Mouse (Mus musculus) lung, postnatal 14 days (tissue): ENCODE results near the gene Slc4a8.
"Not testable (repeated sequence)": the region's sequence is repeated elsewhere in the genome, so short reads cannot be mapped to it uniquely, and the experiment has no call there.

ENCODE experiments used
- DNase-seq: peaks from one replicate; pipeline ENCODE4 v3.0.0; 2021

Slc4a8 gene

GRCm38 (mm10) chr15:100775189-100776166, 13.9 kb downstream of the Slc4a8 start:
- no peak for DNase-seq

GRCm38 (mm10) chr15:100776424-100776823, 14.9 kb downstream of the Slc4a8 start:
- DNase-seq = no peak

- DNase-seq = peak; percentile 45
These were observed 15.8 kb downstream of the Slc4a8 start for GRCm38 (mm10) chr15:100777020-100778016.

- DNase-seq = no peak
These were observed 18.3 kb downstream of the Slc4a8 start for GRCm38 (mm10) chr15:100779896-100780295.

- no peak for DNase-seq
These were observed 21.9 kb downstream of the Slc4a8 start for GRCm38 (mm10) chr15:100783244-100783987.

GRCm38 (mm10) chr15:100790219-100790618, 28.7 kb downstream of the Slc4a8 start:
- no peak for DNase-seq

- no peak for DNase-seq
These were observed 30.8 kb downstream of the Slc4a8 start for GRCm38 (mm10) chr15:100792324-100792723.

GRCm38 (mm10) chr15:100800914-100801313, 39.4 kb downstream of the Slc4a8 start:
- DNase-seq = no peak

GRCm38 (mm10) chr15:100808062-100808461, 46.5 kb downstream of the Slc4a8 start:
- peak; percentile 5 for DNase-seq

- no peak for DNase-seq
These were observed 46.9 kb downstream of the Slc4a8 start for GRCm38 (mm10) chr15:100808484-100808883.

- no peak for DNase-seq
These were observed 48.7 kb downstream of the Slc4a8 start for GRCm38 (mm10) chr15:100810243-100810642.

- DNase-seq = no peak
These were observed 52.0 kb downstream of the Slc4a8 start for GRCm38 (mm10) chr15:100813501-100813900.

GRCm38 (mm10) chr15:100814066-100814465, 52.5 kb downstream of the Slc4a8 start:
- no peak for DNase-seq

GRCm38 (mm10) chr15:100815310-100815709, 53.8 kb downstream of the Slc4a8 start:
- no peak for DNase-seq

- DNase-seq = no peak
These were observed 57.3 kb downstream of the Slc4a8 start for GRCm38 (mm10) chr15:100818860-100819259.

GRCm38 (mm10) chr15:100821824-100822223, 60.3 kb downstream of the Slc4a8 start:
- no peak for DNase-seq

- not testable (repeated sequence) for DNase-seq
These were observed 60.8 kb downstream of the Slc4a8 start for GRCm38 (mm10) chr15:100822370-100822769.

GRCm38 (mm10) chr15:100825249-100825856, 63.8 kb downstream of the Slc4a8 start:
- DNase-seq = no peak

- no peak for DNase-seq
These were observed 64.5 kb downstream of the Slc4a8 start for GRCm38 (mm10) chr15:100826076-100826475.

- no peak for DNase-seq
These were observed 68.2 kb downstream of the Slc4a8 start for GRCm38 (mm10) chr15:100829775-100830174.

GRCm38 (mm10) chr15:100830682-100831081, 69.1 kb downstream of the Slc4a8 start:
- DNase-seq = no peak

GRCm38 (mm10) chr15:100832144-100832543, 70.6 kb downstream of the Slc4a8 start:
- no peak for DNase-seq
